Mouse (Mus musculus) brain, embryonic 14.5 days (tissue): ENCODE data around the gene Mipep. TPM values are rescaled to one million over a fixed set of nuclear protein-coding genes. Genes with fewer than 3 reads are reported as not detected.

Experiments used
- DNase-seq: peaks from one replicate; pipeline ENCODE4 v3.0.0-alpha.2; 2011; ENCODE audit warnings: low read depth
- CTCF ChIP-seq: fragments of 200-500 bp; IDR thresholded peaks from 2 replicates; pipeline ENCODE4 v1.5.1; 2012; ENCODE audit warnings: inconsistent platforms, mild to moderate bottlenecking, moderate library complexity, borderline replicate concordance; ENCODE audit not compliant: insufficient read depth, insufficient read length; ENCODE audit errors: extremely low read depth
- POLR2A ChIP-seq: fragments of 200-500 bp; IDR thresholded peaks from 2 replicates; pipeline ENCODE4 v1.6.1; 2012; ENCODE audit warnings: mild to moderate bottlenecking, inconsistent platforms, borderline replicate concordance; ENCODE audit not compliant: poor library complexity, insufficient read depth, insufficient read length, severe bottlenecking; ENCODE audit errors: extremely low read depth
- polyA plus RNA-seq: library from polyadenylated mRNA; depleted of rRNA; stranded (reverse); fragments of >200 nt; gene quantifications from 2 replicates; pipeline ENCODE4 v1.2.3, GENCODE M21; 2012

The Mipep gene
- polyA plus RNA-seq, 1 experiment: 13.6 TPM

- TF ChIP-seq POLR2A: no peak
- TF ChIP-seq CTCF: no peak
- no peak for DNase-seq
Measured at GRCm38 (mm10) chr14:60743681-60744080, 40.7 kb upstream of the Mipep start.

DNA sequence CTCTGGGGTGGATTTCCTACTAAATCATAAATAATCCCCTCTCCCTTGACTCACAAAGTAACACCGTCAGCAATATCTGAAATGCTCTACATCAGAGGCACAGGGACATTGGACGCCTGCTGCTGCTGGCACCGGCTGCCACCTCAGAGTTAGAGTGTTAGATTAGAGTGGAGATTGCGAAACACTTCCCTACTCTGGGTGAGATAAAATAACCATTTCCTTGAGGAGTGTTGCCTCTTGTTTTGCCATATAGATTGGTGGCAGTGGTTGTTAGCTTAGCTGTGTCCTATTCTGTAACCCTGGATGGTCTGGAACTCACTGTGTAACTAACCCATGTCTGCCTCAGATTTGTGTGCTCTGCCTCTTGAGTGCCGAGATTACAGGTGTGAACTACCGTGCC, 39.2 kb upstream of the Mipep start:
- no peak for TF ChIP-seq CTCF
- no peak for TF ChIP-seq POLR2A
- no peak for DNase-seq

DNA sequence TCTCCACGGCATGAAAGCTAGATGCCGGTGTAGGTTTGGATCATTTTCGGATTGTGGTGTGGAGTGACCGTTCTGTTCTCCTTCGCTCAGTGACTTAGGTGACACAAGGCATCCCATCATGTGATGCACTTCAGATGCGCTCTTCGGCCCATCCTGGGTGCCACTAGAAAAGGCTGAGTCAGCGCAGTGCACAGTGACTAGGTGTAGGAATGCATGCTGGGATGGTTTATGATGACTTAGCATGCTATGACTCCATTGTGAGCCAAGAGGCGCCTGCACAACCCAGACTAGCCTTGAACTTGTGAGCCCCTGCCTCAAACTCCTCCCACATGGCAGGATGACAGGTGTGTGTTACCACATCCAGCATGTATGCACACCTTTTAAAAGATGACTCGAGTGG, 38.2 kb upstream of the Mipep start:
- TF ChIP-seq CTCF (no peak), POLR2A (no peak)
- DNase-seq: no peak

- no peak for TF ChIP-seq CTCF
- TF ChIP-seq POLR2A: no peak
- DNase-seq: no peak
Measured at GRCm38 (mm10) chr14:60747154-60747870, 37.1 kb upstream of the Mipep start.

DNA sequence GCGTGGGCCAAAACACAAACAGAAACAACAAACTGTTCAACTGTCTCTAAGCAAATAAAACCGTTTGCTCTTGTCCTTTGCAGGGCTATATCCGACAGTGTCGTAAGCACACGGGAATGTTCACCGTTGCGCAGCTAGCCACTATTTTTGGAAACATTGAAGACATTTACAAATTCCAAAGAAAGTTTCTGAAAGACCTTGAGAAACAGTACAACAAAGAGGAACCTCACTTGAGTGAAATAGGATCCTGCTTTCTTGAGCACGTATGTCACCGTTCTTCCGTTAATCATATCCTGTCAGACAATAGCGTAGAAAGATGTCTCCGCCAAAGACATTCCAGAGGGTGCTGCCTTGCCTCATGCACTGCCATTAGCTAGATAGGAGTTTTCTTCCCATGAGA, 34.5 kb upstream of the Mipep start:
- TF ChIP-seq POLR2A (no peak), CTCF (no peak)
- no peak for DNase-seq

- DNase-seq: no peak
- TF ChIP-seq POLR2A (no peak), CTCF (no peak)
Measured at GRCm38 (mm10) chr14:60751581-60751980, 32.8 kb upstream of the Mipep start.

DNA sequence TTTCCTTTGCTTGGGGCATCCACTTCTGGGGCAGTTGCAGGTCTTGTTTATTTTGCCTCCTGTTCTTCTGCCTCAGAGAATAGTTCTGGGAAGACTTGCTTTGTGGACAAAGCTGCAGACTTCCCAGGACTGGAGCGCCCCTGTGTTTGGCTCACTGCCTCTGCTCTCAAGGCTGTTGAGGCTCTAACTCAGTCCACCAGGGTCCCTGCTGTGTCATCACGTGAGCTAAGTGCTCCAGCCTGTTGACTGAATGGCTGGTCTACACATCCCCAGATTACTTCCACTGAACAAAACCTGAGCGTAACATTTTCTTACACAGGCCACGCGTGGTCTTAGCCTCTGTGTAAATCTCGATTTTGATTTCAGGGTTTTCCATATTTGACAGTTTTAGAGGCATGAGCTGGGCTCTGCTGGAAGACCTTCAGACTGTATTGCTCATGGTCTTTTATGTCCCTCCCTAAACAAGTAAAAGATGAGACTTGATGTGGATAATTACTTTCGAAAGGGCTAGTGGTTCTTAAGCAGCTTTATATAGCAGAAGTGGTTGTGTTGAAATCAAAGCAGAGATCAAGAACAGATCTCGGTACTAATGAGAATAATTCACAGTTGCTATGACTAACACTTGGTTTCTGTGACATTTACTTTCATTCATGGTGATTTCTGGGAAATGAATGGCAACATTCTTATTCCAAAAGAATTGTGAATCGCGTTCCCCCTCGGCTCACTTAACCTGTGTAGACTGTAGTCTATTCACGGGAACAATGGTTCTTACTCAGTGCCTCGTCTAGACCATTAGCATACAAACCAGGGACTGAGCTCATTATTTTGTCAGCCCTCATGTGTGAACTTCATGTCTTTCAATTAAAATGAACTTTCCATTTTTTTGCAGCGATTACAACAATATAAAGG, 31.2 kb upstream of the Mipep start:
- TF ChIP-seq POLR2A: no peak
- TF ChIP-seq CTCF: no peak
- peak; percentile 94 for DNase-seq

DNA sequence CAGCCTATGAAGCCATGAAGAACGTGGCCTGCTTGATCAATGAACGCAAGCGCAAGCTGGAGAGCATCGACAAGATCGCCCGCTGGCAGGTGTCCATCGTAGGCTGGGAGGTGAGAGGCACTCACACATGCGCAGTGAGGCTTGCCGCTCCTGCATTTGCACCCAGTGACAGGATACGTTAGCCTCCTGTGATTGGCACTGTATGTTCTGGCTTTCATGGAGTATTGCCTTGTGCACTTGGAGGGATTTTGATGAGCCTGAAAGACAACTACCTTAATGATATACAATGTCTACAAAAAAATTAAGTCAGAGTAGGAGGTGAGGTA, 30.6 kb upstream of the Mipep start:
- DNase-seq: no peak
- TF ChIP-seq POLR2A (no peak), CTCF (no peak)

- no peak for TF ChIP-seq CTCF
- TF ChIP-seq POLR2A: no peak
- DNase-seq: no peak
Measured at GRCm38 (mm10) chr14:60754656-60755055, 29.7 kb upstream of the Mipep start.

GRCm38 (mm10) chr14:60756271-60756670, 28.1 kb upstream of the Mipep start:
- no peak for DNase-seq
- no peak for TF ChIP-seq POLR2A

GRCm38 (mm10) chr14:60757265-60757664, 27.1 kb upstream of the Mipep start:
- TF ChIP-seq POLR2A (no peak), CTCF (no peak)

GRCm38 (mm10) chr14:60757722-60758121, 26.7 kb upstream of the Mipep start:
- DNase-seq: no peak
- TF ChIP-seq CTCF: no peak
- no peak for TF ChIP-seq POLR2A

More at GRCm38 (mm10) chr14:60757265-60757664, 27.1 kb upstream of the Mipep start:
- DNase-seq: no peak
